Mouse (Mus musculus) gastrocnemius, postnatal 36 days (tissue): ENCODE data around the gene Cdrt4. TPM values are rescaled to one million over a fixed set of nuclear protein-coding genes. Genes with fewer than 3 reads are reported as not detected.
A peak's percentile ranks its signal among the peaks of the same experiment; 100 is the strongest.

Experiments
- DNase-seq, 2 experiments: peaks; one replicate each; pipeline ENCODE4 v3.0.0; 2022
- intact Hi-C: fragments of 180-260 bp; cut with DNase I; formaldehyde crosslinking; loops from one replicate; pipeline ENCODE4 v1.15.1; 2025
- total RNA-seq, 2 experiments: library from RNA; stranded (reverse); gene quantifications; 2 replicates each; pipeline ENCODE4 v1.2.3; 2021

The Cdrt4 gene
- total RNA-seq, 2 experiments from 2014 or later = not detected

DNA sequence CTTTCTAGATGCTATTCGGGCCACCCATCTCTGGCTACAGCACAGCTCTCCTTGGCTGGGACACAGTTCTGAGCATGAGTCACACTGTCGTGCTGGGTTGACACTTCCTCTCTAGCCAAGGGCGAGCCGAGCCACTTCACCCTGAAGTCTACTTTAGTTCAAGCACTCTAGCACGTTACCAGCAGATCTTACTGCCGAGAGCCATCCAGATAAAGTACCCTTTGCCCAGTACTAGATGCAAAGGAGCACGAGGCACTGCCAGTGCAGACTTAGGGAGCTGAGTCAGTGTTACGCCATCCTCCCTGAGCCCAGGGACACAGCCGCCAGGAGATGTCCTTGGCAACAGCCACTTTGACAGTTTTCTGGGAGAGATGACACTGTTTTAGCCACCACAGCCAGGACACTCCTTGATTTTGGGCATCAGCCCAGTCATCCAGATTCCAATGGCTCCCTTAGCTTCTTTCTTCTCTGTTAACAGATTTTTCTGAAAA is 75.7 kb downstream of the Cdrt4 start:
- intact Hi-C loops = loop anchor here (5.0 kb wide), 1 partner anchor 106 kb away; no protein-coding TSS in a partner anchor
- peak; percentile 70 to 77 for DNase-seq

DNA sequence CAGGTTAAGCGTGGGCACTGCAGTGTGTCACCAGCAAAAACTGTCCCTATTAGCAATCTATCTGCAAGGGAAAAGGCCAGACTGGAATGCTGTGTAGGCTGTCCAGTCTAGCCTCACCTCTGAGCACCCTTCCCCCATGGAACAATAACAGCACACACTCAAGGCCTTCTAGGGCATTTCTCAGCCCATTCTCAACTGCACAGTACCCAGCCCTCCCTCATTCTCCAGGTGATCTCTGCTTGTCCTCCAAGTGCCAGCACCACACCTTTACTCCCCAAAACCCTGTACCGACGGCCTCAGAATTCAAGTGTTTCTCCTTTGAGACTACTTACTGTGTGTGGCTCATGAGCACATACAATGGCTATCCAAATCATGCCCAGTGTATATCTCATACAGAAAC is 77.1 kb downstream of the Cdrt4 start:
- intact Hi-C loops = loop anchor here (5.0 kb wide), 1 partner anchor 104 kb away; no protein-coding TSS in a partner anchor

DNA sequence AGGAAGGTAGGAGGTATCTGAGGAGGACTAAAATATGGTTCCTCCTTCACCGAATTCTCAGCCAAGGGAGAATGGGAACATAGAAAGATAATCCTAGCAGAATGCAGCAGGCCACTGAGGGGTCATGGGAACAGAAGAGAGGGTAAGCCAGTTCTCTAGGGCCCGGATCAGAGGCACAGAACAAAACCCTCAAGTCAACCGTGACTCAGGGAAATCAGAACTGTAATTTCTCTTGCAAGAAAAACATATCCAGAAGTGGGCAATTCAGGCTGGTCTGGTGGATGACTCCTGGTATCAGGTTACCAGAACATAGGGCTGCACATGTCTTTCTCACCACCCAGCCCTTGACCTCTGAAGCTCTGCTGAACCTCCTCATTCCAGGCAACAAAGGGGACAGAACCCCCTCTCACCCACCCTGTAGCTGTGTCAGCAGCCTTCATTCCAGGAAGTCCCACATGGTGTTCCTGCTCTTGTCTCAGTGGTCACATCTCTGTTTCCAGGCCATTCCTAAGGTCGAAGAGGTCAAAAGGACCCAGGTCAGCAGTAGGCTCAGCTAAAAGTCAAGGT is 78.2 kb downstream of the Cdrt4 start:
- intact Hi-C loops = loop anchor here (5.0 kb wide), 1 partner anchor 103 kb away; no protein-coding TSS in a partner anchor
- DNase-seq = no peak

More for the DNA sequence above, 77.1 kb downstream of the Cdrt4 start:
- DNase-seq = no peak

DNA sequence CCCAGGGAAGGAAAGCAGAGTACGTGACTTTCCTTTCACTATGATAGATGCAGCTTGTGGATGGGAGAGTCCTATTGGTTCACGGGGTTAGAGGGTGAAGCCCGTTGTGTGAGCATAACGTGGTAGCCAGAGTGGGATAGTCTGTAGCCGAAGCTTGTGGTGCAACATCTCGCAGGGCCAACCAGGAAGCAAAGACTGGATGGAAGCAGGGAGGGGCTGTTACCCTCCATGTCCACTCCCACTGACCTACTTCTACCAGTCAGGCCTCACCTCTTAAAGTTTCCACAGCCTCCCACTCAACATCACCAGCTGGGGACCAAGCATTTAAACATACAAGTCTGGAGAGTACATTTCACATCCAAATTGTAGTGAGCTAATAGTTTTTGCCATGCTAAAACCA is 78.7 kb downstream of the Cdrt4 start:
- no peak for DNase-seq
- intact Hi-C loops = loop anchor here (5.0 kb wide), 1 partner anchor 103 kb away; no protein-coding TSS in a partner anchor

DNA sequence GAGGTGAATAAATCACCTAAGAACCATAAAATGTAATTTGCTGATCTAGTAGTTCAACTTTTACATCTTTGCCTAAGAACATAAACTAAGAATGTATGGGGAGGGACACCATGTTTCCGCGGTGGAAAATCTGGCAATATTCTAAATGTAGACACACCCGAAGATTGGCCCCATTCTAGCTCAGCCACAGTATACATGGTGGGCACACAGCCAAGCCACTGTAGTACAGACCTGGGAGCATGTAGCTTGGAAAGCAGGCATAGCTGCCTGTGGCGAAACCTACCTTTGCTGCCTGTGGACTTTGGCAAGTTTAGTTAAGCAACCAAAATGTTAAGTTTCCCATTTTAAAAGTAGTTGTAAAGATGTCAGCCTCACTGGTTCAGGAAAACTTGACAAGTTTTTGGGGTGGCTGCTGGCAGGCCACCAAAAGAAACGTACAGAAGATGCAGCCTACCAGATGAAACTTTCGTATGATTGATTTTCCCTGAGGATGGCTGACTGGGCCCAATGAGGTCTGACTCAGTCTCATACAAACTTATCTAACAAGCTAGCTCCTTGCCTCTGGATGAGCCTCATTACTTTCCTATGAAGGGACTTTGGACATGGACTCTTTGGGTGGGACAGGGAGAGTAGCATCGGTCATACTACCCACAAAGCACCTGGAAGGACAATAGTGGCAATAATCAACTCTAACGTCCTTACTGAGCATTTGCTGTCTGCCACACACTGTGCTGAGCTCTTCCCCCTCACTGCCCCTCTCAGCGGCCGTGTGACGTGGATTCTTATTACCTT is 84.6 kb downstream of the Cdrt4 start:
- intact Hi-C loops = no loop called here
- DNase-seq = no peak

DNA sequence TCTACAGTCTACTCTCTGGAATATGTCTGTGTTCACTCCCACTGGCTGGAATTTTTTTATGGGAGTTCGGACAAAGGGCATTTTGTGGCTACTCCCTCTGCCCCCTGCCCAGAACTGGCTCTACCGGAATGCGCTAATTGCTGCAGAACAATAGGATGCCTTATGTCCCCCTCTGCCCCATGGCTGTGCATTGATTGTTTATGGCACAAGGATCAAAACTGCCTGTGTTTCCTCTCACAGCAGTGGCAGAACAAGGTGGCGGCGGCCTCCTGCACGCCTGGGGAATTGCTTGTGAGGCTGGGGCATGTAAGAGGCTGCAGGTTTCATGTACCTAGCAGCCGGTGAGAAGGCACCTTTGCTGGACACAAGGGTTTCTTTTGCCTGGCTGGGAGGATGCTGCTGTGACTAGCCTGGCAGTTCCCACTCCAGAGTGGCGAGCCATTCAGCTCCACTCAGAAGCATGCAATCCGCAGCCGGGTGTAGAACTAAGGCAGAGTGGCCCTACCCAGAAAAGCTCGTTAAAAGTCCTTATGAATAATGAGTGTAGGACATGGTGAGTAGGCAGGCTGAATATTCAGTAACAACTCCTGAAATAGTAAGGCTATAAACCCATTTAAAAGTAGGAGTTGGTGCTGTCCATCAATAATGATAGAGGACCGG is 89.1 kb downstream of the Cdrt4 start:
- intact Hi-C loops = no loop called here
- no peak for DNase-seq

Other genes starting within 250 kb of the Cdrt4 start
- 1 to 10 TPM in 1 of 2 experiments, under 1 TPM in 1; 0.89 to 1.2 TPM for gene Zfp287, start 219.3 kb upstream of the Cdrt4 start, total RNA-seq
- not detected for gene Gm10428, start 198.1 kb upstream of the Cdrt4 start, total RNA-seq
- gene Zfp286, start 161.7 kb upstream of the Cdrt4 start, total RNA-seq = under 1 TPM; 0.79 to 0.91 TPM
- gene Trim16, start 131.0 kb upstream of the Cdrt4 start, total RNA-seq = 10 to 100 TPM; 34.2 to 40.7 TPM
- gene Fbxw10, start 104.1 kb upstream of the Cdrt4 start, total RNA-seq = under 1 TPM; 0.15 to 0.25 TPM
- gene Tvp23b, start 71.7 kb upstream of the Cdrt4 start, total RNA-seq = 1 to 10 TPM; 5.9 to 6.6 TPM
- gene Tekt3, start 110.5 kb downstream of the Cdrt4 start, total RNA-seq = not detected
- gene Pmp22, start 177.8 kb downstream of the Cdrt4 start, total RNA-seq = 10 to 100 TPM; 36.3 to 69.3 TPM